Mouse (Mus musculus): ENCODE results near the gene Gm49776. TPM values are rescaled to one million over a fixed set of nuclear protein-coding genes. Genes with fewer than 3 reads are reported as not detected.

The Gm49776 gene
- polyA plus RNA-seq (2012; rRNA removed), result 0.27 and 2.3 TPM in 2 replicates

GRCm38 (mm10) chr16:18258221-18258620, at the start of gene Gm49776:
TSS of gene Gm49776 (minus strand) at chr16:18258321.

DNA sequence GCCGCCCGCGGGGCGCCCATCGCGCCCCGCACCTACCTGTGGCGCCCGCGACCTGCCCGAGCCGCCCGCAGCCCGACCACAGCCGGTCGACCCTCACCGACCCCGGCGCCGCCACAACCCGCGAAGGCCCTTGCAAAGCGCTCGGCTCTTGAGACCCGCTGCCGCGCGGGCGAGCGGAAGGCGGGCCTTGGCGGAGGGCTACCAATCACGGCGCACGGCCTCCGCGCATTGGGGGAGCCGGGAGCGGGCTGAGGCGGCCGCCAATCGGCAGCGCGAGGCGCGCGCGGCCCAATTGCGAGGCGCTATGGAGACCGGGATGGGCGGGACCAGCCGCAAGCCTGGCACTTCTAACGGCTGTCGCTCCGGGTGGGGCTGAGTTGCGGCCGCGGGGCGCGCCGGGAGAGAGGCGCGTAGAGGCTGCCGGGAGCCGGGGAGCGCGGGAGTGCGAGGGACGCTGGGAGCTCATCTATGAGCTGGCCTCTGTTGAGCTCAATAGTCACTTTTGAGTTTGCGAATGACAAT, 31.0 kb upstream of the Gm49776 start, which contains the start of gene Dgcr8:
Gene Dgcr8, minus strand, starts transcription at position 180 of the 522 bp plus-strand sequence.

GRCm38 (mm10) chr16:18248433-18249363, 9.4 kb downstream of the Gm49776 start, which contains the start of the genes Trmt2a and Ranbp1:
TSS of gene Trmt2a (plus strand) at chr16:18248679.
TSS of gene Ranbp1 (minus strand) at chr16:18248732.

GRCm38 (mm10) chr16:18234671-18235388, 23.3 kb downstream of the Gm49776 start, which contains the start of gene Zdhhc8:
TSS of gene Zdhhc8 (minus strand) at chr16:18235136.

DNA sequence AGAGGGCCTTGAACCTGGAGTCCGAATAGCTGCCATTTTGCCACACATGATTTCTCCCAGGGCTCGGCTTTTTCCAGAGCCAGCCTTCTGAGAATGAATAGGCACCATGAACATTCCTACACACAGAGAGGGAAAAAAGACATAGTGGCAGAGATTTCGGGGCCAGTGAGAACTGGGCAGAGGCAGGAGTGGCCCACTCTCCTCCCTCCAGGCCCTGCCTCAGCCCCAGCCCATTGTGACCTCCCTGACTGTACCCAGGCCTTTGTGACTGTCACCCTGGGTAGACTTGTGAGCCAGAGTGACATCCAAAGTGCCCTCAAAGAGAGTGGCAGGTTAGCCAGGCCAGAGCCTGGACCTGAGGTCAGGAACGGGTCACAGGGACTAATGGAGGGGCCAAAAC, 40.5 kb downstream of the Gm49776 start, which contains the start of gene Ccdc188:
Gene Ccdc188, plus strand, starts transcription at position 301 of the 400 bp plus-strand sequence.

Other genes starting within 250 kb of the Gm49776 start
- gene Dgcr6, start 205.5 kb downstream of the Gm49776 start, polyA plus RNA-seq (2012; rRNA removed), result 70.0 and 80.8 TPM in 2 replicates
- gene Prodh, start 168.1 kb downstream of the Gm49776 start, polyA plus RNA-seq (2012; rRNA removed), result 18.1 and 20.9 TPM in 2 replicates
- gene Rtn4r, start 130.7 kb downstream of the Gm49776 start, polyA plus RNA-seq (2012; rRNA removed), result 4.7 and 8.0 TPM in 2 replicates
- gene Ccdc188, start 40.4 kb downstream of the Gm49776 start, polyA plus RNA-seq (2012; rRNA removed), result not detected in 2 replicates
- 26.1 and 38.1 TPM in 2 replicates for gene Zdhhc8, start 23.2 kb downstream of the Gm49776 start, polyA plus RNA-seq (2012; rRNA removed)
- gene Trmt2a, start 9.6 kb downstream of the Gm49776 start, polyA plus RNA-seq (2012; rRNA removed), result 101 and 108 TPM in 2 replicates
- 505 and 919 TPM in 2 replicates for gene Ranbp1, start 9.6 kb downstream of the Gm49776 start, polyA plus RNA-seq (2012; rRNA removed)
- 84.9 and 98.9 TPM in 2 replicates for gene Dgcr8, start 30.9 kb upstream of the Gm49776 start, polyA plus RNA-seq (2012; rRNA removed)
- 26.5 and 33.6 TPM in 2 replicates for gene Tango2, start 89.8 kb upstream of the Gm49776 start, polyA plus RNA-seq (2012; rRNA removed)
- 111 and 127 TPM in 2 replicates for gene Arvcf, start 89.9 kb upstream of the Gm49776 start, polyA plus RNA-seq (2012; rRNA removed)
- 23.1 and 30.1 TPM in 2 replicates for gene Txnrd2, start 168.1 kb upstream of the Gm49776 start, polyA plus RNA-seq (2012; rRNA removed)
- 37.2 and 47.8 TPM in 2 replicates for gene Comt, start 168.5 kb upstream of the Gm49776 start, polyA plus RNA-seq (2012; rRNA removed)
- 7.9 and 10.4 TPM in 2 replicates for gene Gnb1l, start 240.4 kb upstream of the Gm49776 start, polyA plus RNA-seq (2012; rRNA removed)
- 7.6 and 10.4 TPM in 2 replicates for gene Rtl10, start 240.6 kb upstream of the Gm49776 start, polyA plus RNA-seq (2012; rRNA removed)